Mouse (Mus musculus) bone marrow, adult 2 months (tissue): Measurements from ENCODE around the gene Dmpk. TPM values are rescaled to one million over a fixed set of nuclear protein-coding genes. Genes with fewer than 3 reads are reported as not detected.

ENCODE experiments used
- H3K27ac ChIP-seq: fragments of 200-500 bp; 2 replicates; pipeline ENCODE4 v1.5.1; 2012; ENCODE audit warnings: low read depth, mild to moderate bottlenecking, control low read depth, inconsistent platforms, low read length; ENCODE audit not compliant: control insufficient read depth, poor library complexity, insufficient read depth
- H3K4me1 ChIP-seq: fragments of 200-500 bp; 2 replicates; pipeline ENCODE4 v1.6.1; 2011; ENCODE audit warnings: low read length; ENCODE audit not compliant: control insufficient read depth, insufficient read depth
- H3K4me3 ChIP-seq: fragments of 200-500 bp; replicated peaks from 2 replicates; pipeline ENCODE3; 2011; ENCODE audit warnings: mild to moderate bottlenecking, low read depth, low read length, control low read depth; ENCODE audit not compliant: control insufficient read depth
- CTCF ChIP-seq: fragments of 200-500 bp; IDR thresholded peaks from 2 replicates; pipeline ENCODE4 v1.5.1; 2011; ENCODE audit warnings: low read length, control low read depth; ENCODE audit not compliant: control insufficient read depth, insufficient read depth
- POLR2A ChIP-seq: fragments of 200-500 bp; IDR thresholded peaks from 2 replicates; pipeline ENCODE4 v1.6.1; 2011; ENCODE audit warnings: low read depth, mild to moderate bottlenecking, control low read depth, low read length, borderline replicate concordance; ENCODE audit not compliant: control insufficient read depth
- WGBS: fragments of 180-500 bp; shearing (Covaris S2); methylation state at CpG from one replicate; pipeline ENCODE4 v1.1.7; 2018; 5-methylcytosine and 5-hydroxymethylcytosine counted together
- polyA plus RNA-seq: library from polyadenylated mRNA; stranded (reverse); fragments of >200 nt; gene quantifications from 2 replicates; pipeline ENCODE4 v1.2.4, GENCODE M21; 2011; ENCODE audit warnings: low replicate concordance; ENCODE audit not compliant: missing spikeins, insufficient read depth, insufficient read length

The Dmpk gene
- polyA plus RNA-seq, 1 experiment = 42.6 TPM

- TF ChIP-seq POLR2A (no peak), CTCF (no peak)
- WGBS = 75% methylated on average over 18 of the region's 18 CpGs
- H3K4me3 ChIP-seq = no peak overlapping the region
- H3K27ac ChIP-seq = no peak overlapping the region
- peaks cover 4% of the 10 kb centered on the region; the same call in 1 of the 2 replicates for H3K4me1 ChIP-seq
These were observed 3.1 kb downstream of the Dmpk start for GRCm38 (mm10) chr7:19086760-19087159.

- WGBS = 19% methylated on average over 10 of the region's 10 CpGs
- no peak for TF ChIP-seq POLR2A
- TF ChIP-seq CTCF = peak; percentile 90
These were observed 5.2 kb downstream of the Dmpk start for GRCm38 (mm10) chr7:19088813-19089212.

GRCm38 (mm10) chr7:19091913-19092312 is 8.3 kb downstream of the Dmpk start:
- H3K4me1 ChIP-seq = peaks cover 2% of the 10 kb centered on the region; the same call in 1 of the 2 replicates
- H3K27ac ChIP-seq = no peak overlapping the region
- H3K4me3 ChIP-seq = no peak overlapping the region
- WGBS = 72% methylated on average over 17 of the region's 17 CpGs
- TF ChIP-seq POLR2A (no peak), CTCF (no peak)

More at GRCm38 (mm10) chr7:19088813-19089212, 5.2 kb downstream of the Dmpk start:
- H3K4me3 ChIP-seq = no peak overlapping the region
- H3K4me1 ChIP-seq = peaks cover 6% of the 10 kb centered on the region; the same call in 1 of the 2 replicates
- H3K27ac ChIP-seq = no peak overlapping the region

- Histone ChIP-seq H3K4me1 (peaks cover 2% of the 10 kb centered on the region; the same call in 1 of the 2 replicates), H3K4me3 (no peak overlapping the region), H3K27ac (peak overlapping the region; percentile 7; the same call in 1 of the 2 replicates)
- TF ChIP-seq POLR2A (no peak), CTCF (no peak)
- WGBS = 14% methylated on average over 38 of the region's 38 CpGs
These were observed 8.9 kb downstream of the Dmpk start for GRCm38 (mm10) chr7:19092381-19093173.

GRCm38 (mm10) chr7:19093174-19093521 is 9.5 kb downstream of the Dmpk start:
- Histone ChIP-seq H3K4me3 (peak overlapping the region; percentile 34), H3K4me1 (peaks cover 2% of the 10 kb centered on the region; the same call in 1 of the 2 replicates), H3K27ac (no peak overlapping the region)
- TF ChIP-seq CTCF = peak; percentile 90
- TF ChIP-seq POLR2A = no peak
- WGBS = 0% methylated on average over 12 of the region's 15 CpGs

GRCm38 (mm10) chr7:19093537-19094385 is 10.1 kb downstream of the Dmpk start:
- TF ChIP-seq CTCF = no peak
- peak; percentile 62; the same call in 1 of the 2 replicates for TF ChIP-seq POLR2A
- WGBS = under 1% methylated on average over 45 of the region's 45 CpGs
- H3K4me3 ChIP-seq = peak overlapping the region; percentile 62
- peaks cover 2% of the 10 kb centered on the region; the same call in 1 of the 2 replicates for H3K4me1 ChIP-seq
- peak overlapping the region; percentile 54; the same call in 1 of the 2 replicates for H3K27ac ChIP-seq

- Histone ChIP-seq H3K27ac (peak within 1 kb of the TSS; percentile 54; the same call in 1 of the 2 replicates), H3K4me1 (peaks cover 2% of the 10 kb centered on the region; the same call in 1 of the 2 replicates), H3K4me3 (peak within 1 kb of the TSS; percentile 62)
- TF ChIP-seq POLR2A = no peak
- 2% methylated on average over 31 of the region's 36 CpGs for WGBS
These were observed 10.8 kb downstream of the Dmpk start, which contains the start of gene Six5 for GRCm38 (mm10) chr7:19094471-19094825. Gene Six5 (plus strand): TSS chr7:19094594.
